Mouse (Mus musculus): ENCODE results near the gene Gtf2h5. TPM values are rescaled to one million over a fixed set of nuclear protein-coding genes. Genes with fewer than 3 reads are reported as not detected.

Gtf2h5 gene
- polyA plus RNA-seq, 1 experiment from 2014 or later = 150 TPM

- Histone ChIP-seq H3K27ac (no peak overlapping the region), H3K9me3 (no peaks in the 10 kb centered on the region), H3K4me1 (0 out of 2 replicates have a peak, but pooled peaks cover 3% of the 10 kb centered on the region), H3K36me3 (peaks cover 30% of the 10 kb centered on the region), H3K4me3 (no peak overlapping the region), H3K27me3 (ENCODE audit: insufficient read depth, poor library complexity, severe bottlenecking) (no peaks in the 10 kb centered on the region)
- no peak for DNase-seq (ENCODE audit: low spot score)
- WGBS = 81% methylated on average over 3 of the region's 3 CpGs
These were observed 38.3 kb downstream of the Gtf2h5 start for GRCm38 (mm10) chr17:6117917-6118316.

- Histone ChIP-seq H3K27me3 (ENCODE audit: insufficient read depth, poor library complexity, severe bottlenecking) (no peaks in the 10 kb centered on the region), H3K27ac (no peak overlapping the region), H3K4me3 (no peak overlapping the region), H3K4me1 (0 out of 2 replicates have a peak, but pooled peaks cover 3% of the 10 kb centered on the region), H3K36me3 (peaks cover 40% of the 10 kb centered on the region), H3K9me3 (no peaks in the 10 kb centered on the region)
- 83% methylated on average over 4 of the region's 4 CpGs for WGBS
- DNase-seq (ENCODE audit: low spot score) = no peak
These were observed 39.3 kb downstream of the Gtf2h5 start for GRCm38 (mm10) chr17:6118861-6119260.

DNA sequence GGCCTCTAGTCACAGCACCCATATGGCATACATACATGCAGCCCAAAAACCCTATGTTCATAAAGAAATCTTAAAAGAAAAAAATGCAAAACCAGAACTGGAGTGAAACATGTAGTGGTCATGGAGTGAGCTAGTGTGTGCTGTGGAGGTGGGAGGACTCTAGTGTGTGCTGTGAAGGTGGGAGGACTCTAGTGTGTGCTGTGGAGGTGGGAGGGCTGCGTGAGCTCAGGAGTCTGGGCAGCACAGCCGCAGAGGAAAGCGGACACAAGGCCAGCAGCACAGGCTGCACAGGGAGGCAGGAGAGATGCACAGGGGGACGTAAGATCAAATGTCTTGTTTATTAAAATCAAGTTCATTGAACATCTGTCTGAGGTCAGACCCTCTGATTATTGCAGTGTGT is 44.2 kb downstream of the Gtf2h5 start:
- no peak overlapping the region for H3K4me3 ChIP-seq
- H3K27ac ChIP-seq = no peak overlapping the region
- peaks cover 4% of the 10 kb centered on the region for H3K4me1 ChIP-seq
- H3K36me3 ChIP-seq = peaks cover 37% of the 10 kb centered on the region
- 87% methylated on average over 4 of the region's 4 CpGs for WGBS
- no peaks in the 10 kb centered on the region for H3K27me3 ChIP-seq (ENCODE audit: insufficient read depth, poor library complexity, severe bottlenecking)
- H3K9me3 ChIP-seq = no peaks in the 10 kb centered on the region
- no peak for DNase-seq (ENCODE audit: low spot score)

DNA sequence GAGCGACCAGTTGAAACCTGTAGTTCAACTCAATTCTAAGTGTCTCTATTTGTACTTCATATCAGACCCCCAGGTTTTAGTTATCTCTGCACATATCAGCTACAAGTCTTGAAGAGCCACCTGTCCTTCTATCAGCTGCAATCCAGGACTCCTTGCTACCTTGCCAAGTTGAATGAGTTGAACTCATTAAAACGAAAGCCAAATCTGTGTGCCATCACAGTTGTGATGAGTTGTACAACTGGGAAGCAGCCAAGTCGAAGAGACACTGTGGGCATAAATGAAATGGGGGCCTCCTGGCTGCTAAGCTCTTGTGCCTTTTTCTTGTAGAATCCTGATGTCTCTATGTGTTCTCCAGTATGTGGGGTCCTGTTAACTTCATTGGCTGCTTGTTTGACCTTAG is 45.9 kb downstream of the Gtf2h5 start:
- H3K27me3 ChIP-seq (ENCODE audit: insufficient read depth, poor library complexity, severe bottlenecking) = no peaks in the 10 kb centered on the region
- peaks cover 34% of the 10 kb centered on the region for H3K36me3 ChIP-seq
- no peak overlapping the region for H3K27ac ChIP-seq
- no peak for DNase-seq (ENCODE audit: low spot score)
- H3K4me1 ChIP-seq = peaks cover 4% of the 10 kb centered on the region
- no peaks in the 10 kb centered on the region for H3K9me3 ChIP-seq
- H3K4me3 ChIP-seq = no peak overlapping the region
- 90% methylated on average over 3 of the region's 3 CpGs for WGBS

GRCm38 (mm10) chr17:6128039-6128438 is 48.5 kb downstream of the Gtf2h5 start:
- H3K4me1 ChIP-seq = peaks cover 9% of the 10 kb centered on the region
- no peaks in the 10 kb centered on the region for H3K27me3 ChIP-seq (ENCODE audit: insufficient read depth, poor library complexity, severe bottlenecking)
- no peak overlapping the region; the same call in 1 of the 2 replicates for H3K27ac ChIP-seq
- no peak for DNase-seq (ENCODE audit: low spot score)
- WGBS = 7% methylated on average over 3 of the region's 3 CpGs
- H3K36me3 ChIP-seq = peaks cover 20% of the 10 kb centered on the region
- H3K4me3 ChIP-seq = no peak overlapping the region
- H3K9me3 ChIP-seq = no peaks in the 10 kb centered on the region

DNA sequence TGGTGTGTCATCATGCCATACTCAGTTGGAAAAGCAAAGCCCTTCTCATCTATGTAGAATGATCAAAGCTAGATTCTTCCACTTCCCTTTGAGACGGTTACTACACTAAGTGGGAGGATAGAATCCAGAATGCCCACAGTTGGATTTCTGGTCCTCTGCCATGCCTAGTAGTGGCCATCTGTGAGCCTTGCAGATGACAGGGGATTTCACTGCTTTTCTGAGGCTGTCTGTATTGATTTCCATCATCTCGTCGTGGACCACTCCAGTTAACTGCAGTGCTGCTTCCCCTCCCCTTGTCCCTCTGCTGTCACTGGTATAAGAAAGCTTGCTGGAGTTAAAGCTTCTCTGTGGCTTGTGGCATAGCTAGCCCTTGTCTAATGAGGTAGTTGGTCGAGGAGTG is 49.8 kb downstream of the Gtf2h5 start:
- H3K9me3 ChIP-seq = no peaks in the 10 kb centered on the region
- no peak for DNase-seq (ENCODE audit: low spot score)
- H3K4me1 ChIP-seq = peaks cover 9% of the 10 kb centered on the region
- no peak overlapping the region for H3K4me3 ChIP-seq
- no peak overlapping the region for H3K27ac ChIP-seq
- H3K27me3 ChIP-seq (ENCODE audit: insufficient read depth, poor library complexity, severe bottlenecking) = no peaks in the 10 kb centered on the region
- WGBS = 77% methylated on average over 4 of the region's 4 CpGs
- H3K36me3 ChIP-seq = peaks cover 10% of the 10 kb centered on the region

DNA sequence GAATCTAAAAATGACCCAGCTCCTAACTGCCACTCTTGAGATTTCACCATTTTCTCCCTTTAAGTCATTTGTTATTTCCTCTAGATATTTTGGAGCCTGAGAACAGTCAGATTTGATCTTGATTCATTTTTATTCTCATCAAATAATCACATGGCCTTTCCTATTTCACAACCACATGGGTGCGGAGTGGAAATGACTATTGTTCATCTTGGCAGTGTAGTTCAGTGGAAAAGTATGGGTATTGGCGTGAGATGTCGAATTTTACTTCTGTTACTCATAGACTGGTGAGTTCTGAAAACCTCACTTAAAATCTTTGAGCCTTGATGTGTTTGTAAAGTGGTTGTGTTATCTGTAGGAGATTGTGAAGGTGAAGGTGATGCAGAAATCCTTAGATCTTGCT is 51.5 kb downstream of the Gtf2h5 start:
- no peak for DNase-seq (ENCODE audit: low spot score)
- no peaks in the 10 kb centered on the region for H3K9me3 ChIP-seq
- H3K36me3 ChIP-seq = peaks cover 4% of the 10 kb centered on the region; the same call in 1 of the 2 replicates
- no peak overlapping the region for H3K4me3 ChIP-seq
- H3K27me3 ChIP-seq (ENCODE audit: insufficient read depth, poor library complexity, severe bottlenecking) = no peaks in the 10 kb centered on the region
- peaks cover 9% of the 10 kb centered on the region for H3K4me1 ChIP-seq
- no peak overlapping the region for H3K27ac ChIP-seq
- 87% methylated on average over 3 of the region's 3 CpGs for WGBS

Small RNAs within 50 kb of the gene (microRNA-seq; reads per million reads assigned to microRNA genes)
- not detected for gene Gm22774

Other genes starting within 250 kb of the Gtf2h5 start
- gene Snx9, start 238.5 kb upstream of the Gtf2h5 start, polyA plus RNA-seq (2016; fragmentation: Nextera tagmentation; extraction: Ambion mirVana) = 22.6 and 26.5 TPM in 2 replicates
- 3.4 and 3.8 TPM in 2 replicates for gene Synj2, start 138.5 kb upstream of the Gtf2h5 start, polyA plus RNA-seq (2016; fragmentation: Nextera tagmentation; extraction: Ambion mirVana)
- gene Serac1, start within 50 bp of the Gtf2h5 start, polyA plus RNA-seq (2016; fragmentation: Nextera tagmentation; extraction: Ambion mirVana) = 4.9 and 5.5 TPM in 2 replicates
- 81.8 and 97.4 TPM in 2 replicates for gene Tulp4, start 26.7 kb downstream of the Gtf2h5 start, polyA plus RNA-seq (2016; fragmentation: Nextera tagmentation; extraction: Ambion mirVana)
- 18.1 and 23.0 TPM in 2 replicates for gene Tmem181a, start 177.1 kb downstream of the Gtf2h5 start, polyA plus RNA-seq (2016; fragmentation: Nextera tagmentation; extraction: Ambion mirVana)
- gene Dynlt1a, start 237.7 kb downstream of the Gtf2h5 start, polyA plus RNA-seq (2016; fragmentation: Nextera tagmentation; extraction: Ambion mirVana) = 13.7 and 17.6 TPM in 2 replicates